Mouse (Mus musculus) heart, postnatal 0 days (tissue): ENCODE results near the gene Cnn2.

ENCODE experiments used
- CTCF ChIP-seq: IDR thresholded peaks from 2 replicates; pipeline ENCODE4 v1.5.1; 2016; ENCODE audit warnings: antibody characterized with exemption, control low read depth, low read depth
- EP300 ChIP-seq: IDR thresholded peaks from 2 replicates; pipeline ENCODE4 v1.6.1; 2016; ENCODE audit warnings: antibody characterized with exemption, low read depth

DNA sequence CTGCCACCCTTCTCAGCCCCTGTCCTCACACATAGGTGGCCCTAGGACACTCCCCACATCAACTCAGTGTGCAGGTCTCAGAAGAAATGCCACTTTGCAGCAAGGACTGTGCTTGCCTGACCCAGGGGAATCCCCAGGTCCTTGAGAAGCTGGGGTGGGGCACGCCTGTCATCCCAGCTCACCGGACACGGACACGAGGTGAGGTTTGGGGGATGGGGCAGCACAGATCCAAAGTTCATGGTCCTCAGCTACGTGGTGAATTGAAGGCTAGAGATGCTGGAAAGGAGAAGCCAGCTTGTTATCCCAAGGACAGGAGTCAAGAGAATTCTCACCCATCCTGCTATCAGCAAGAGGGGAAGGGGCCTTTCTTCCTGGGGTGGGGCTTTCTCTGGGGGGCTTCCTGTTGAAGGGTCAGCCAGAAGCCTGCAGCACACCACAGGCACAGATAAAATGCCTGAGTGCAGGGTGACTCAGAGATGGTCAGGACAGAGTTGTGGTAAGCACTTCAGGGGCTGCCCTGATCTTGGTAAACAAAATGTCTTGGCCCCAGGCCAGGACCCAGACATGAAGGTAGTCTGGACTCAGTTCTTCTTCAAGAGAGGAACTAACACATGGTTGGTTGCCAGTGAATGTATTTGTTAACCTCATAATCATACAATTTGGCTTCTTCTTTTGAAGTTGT, 44.6 kb downstream of the Cnn2 start:
- TF ChIP-seq EP300 = no peak
- no peak for TF ChIP-seq CTCF
